Mouse (Mus musculus) cerebellum, adult 2 months (tissue): ENCODE measurements around the gene Cwc25. TPM values are rescaled to one million over a fixed set of nuclear protein-coding genes. Genes with fewer than 3 reads are reported as not detected.

Experiments
- DNase-seq, 2 experiments: peaks; one replicate each; pipeline ENCODE4 v3.0.0; 2021
- H3K27ac ChIP-seq: fragments of 200-500 bp; 2 replicates; pipeline ENCODE4 v1.5.1; 2012; ENCODE audit warnings: low read length, control low read depth, inconsistent platforms; ENCODE audit not compliant: insufficient read depth
- H3K27me3 ChIP-seq: fragments of 200-500 bp; 2 replicates; pipeline ENCODE4 v1.6.1; 2012; ENCODE audit warnings: inconsistent platforms, mild to moderate bottlenecking, low read length, moderate library complexity; ENCODE audit not compliant: control insufficient read depth, insufficient read depth
- H3K4me1 ChIP-seq: fragments of 200-500 bp; 2 replicates; pipeline ENCODE4 v1.6.1; 2011; ENCODE audit warnings: low read length; ENCODE audit not compliant: control insufficient read depth, insufficient read depth
- H3K4me3 ChIP-seq: fragments of 200-500 bp; replicated peaks from 2 replicates; pipeline ENCODE3; 2011; ENCODE audit warnings: mild to moderate bottlenecking, low read depth, low read length, control low read depth; ENCODE audit not compliant: insufficient read depth
- CTCF ChIP-seq: fragments of 200-500 bp; IDR thresholded peaks from 2 replicates; pipeline ENCODE4 v1.5.1; 2011; ENCODE audit warnings: low read depth, mild to moderate bottlenecking, control low read depth, low read length, moderate library complexity, borderline replicate concordance; ENCODE audit not compliant: insufficient read depth
- POLR2A ChIP-seq: fragments of 200-500 bp; IDR thresholded peaks from 2 replicates; pipeline ENCODE4 v1.6.1; 2011; ENCODE audit warnings: low read length, control low read depth, borderline replicate concordance; ENCODE audit not compliant: insufficient read depth
- WGBS: fragments of 180-500 bp; shearing (Covaris S2); methylation state at CpG from one replicate; pipeline ENCODE4 v1.1.7; 2018; 5-methylcytosine and 5-hydroxymethylcytosine counted together
- polyA plus RNA-seq: library from polyadenylated mRNA; depleted of rRNA; stranded (reverse); fragments of >200 nt; gene quantifications from 2 replicates; pipeline ENCODE4 v1.2.3, GENCODE M21; 2012; rRNA removed

Cwc25 gene
- polyA plus RNA-seq, 1 experiment, result 17.7 TPM

- no peak for TF ChIP-seq POLR2A
- no peak for TF ChIP-seq CTCF
- Histone ChIP-seq H3K4me3 (peak overlapping the region; percentile 92), H3K4me1 (peaks cover 13% of the 10 kb centered on the region), H3K27me3 (no peaks in the 10 kb centered on the region), H3K27ac (no peak overlapping the region)
- WGBS, result 9% methylated on average over 14 of the region's 14 CpGs
- no peak for DNase-seq
Observed at GRCm38 (mm10) chr11:97697891-97698529, 68.3 kb downstream of the Cwc25 start.

- 61% methylated on average over 11 of the region's 11 CpGs for WGBS
- peaks cover 13% of the 10 kb centered on the region for H3K4me1 ChIP-seq
Observed at GRCm38 (mm10) chr11:97697199-97697890, 69.0 kb downstream of the Cwc25 start.

GRCm38 (mm10) chr11:97696669-97697068 lies 69.7 kb downstream of the Cwc25 start:
- peaks cover 13% of the 10 kb centered on the region for H3K4me1 ChIP-seq
- H3K4me3 ChIP-seq, result no peak overlapping the region
- 83% methylated on average over 8 of the region's 8 CpGs for WGBS

More at GRCm38 (mm10) chr11:97697199-97697890, 69.0 kb downstream of the Cwc25 start:
- H3K4me3 ChIP-seq, result no peak overlapping the region
- no peak for TF ChIP-seq POLR2A
- TF ChIP-seq CTCF, result no peak
- no peaks in the 10 kb centered on the region for H3K27me3 ChIP-seq
- no peak overlapping the region for H3K27ac ChIP-seq
- no peak for DNase-seq

GRCm38 (mm10) chr11:97695712-97696401 lies 70.5 kb downstream of the Cwc25 start:
- Histone ChIP-seq H3K27me3 (no peaks in the 10 kb centered on the region), H3K4me1 (peaks cover 13% of the 10 kb centered on the region), H3K4me3 (no peak overlapping the region), H3K27ac (no peak overlapping the region)
- TF ChIP-seq POLR2A (no peak), CTCF (no peak)
- no peak for DNase-seq
- WGBS, result 40% methylated on average over 9 of the region's 9 CpGs

More at GRCm38 (mm10) chr11:97696669-97697068, 69.7 kb downstream of the Cwc25 start:
- Histone ChIP-seq H3K27ac (no peak overlapping the region), H3K27me3 (no peaks in the 10 kb centered on the region)
- no peak for DNase-seq
- TF ChIP-seq POLR2A, result no peak

Other genes starting within 250 kb of the Cwc25 start
- 127 and 142 TPM in 2 replicates for gene Srcin1, start 190.4 kb downstream of the Cwc25 start, polyA plus RNA-seq
- gene Epop, start 136.9 kb downstream of the Cwc25 start, polyA plus RNA-seq, result 4.1 and 5.4 TPM in 2 replicates
- gene Mllt6, start 103.1 kb downstream of the Cwc25 start, polyA plus RNA-seq, result 68.4 and 69.3 TPM in 2 replicates
- gene Cisd3, start 80.7 kb downstream of the Cwc25 start, polyA plus RNA-seq, result 70.2 and 72.2 TPM in 2 replicates
- gene Pcgf2, start 66.1 kb downstream of the Cwc25 start, polyA plus RNA-seq, result 54.3 and 59.5 TPM in 2 replicates
- 291 and 295 TPM in 2 replicates for gene Psmb3, start 63.2 kb downstream of the Cwc25 start, polyA plus RNA-seq
- 47.4 and 49.5 TPM in 2 replicates for gene Pip4k2b, start 21.9 kb downstream of the Cwc25 start, polyA plus RNA-seq
- gene 1700001P01Rik, start 9.4 kb upstream of the Cwc25 start, polyA plus RNA-seq, result 0.80 and 0.81 TPM in 2 replicates
- 234 and 281 TPM in 2 replicates for gene Rpl23, start 15.9 kb upstream of the Cwc25 start, polyA plus RNA-seq
- gene Lasp1, start 32.4 kb upstream of the Cwc25 start, polyA plus RNA-seq, result 74.9 and 78.5 TPM in 2 replicates
- gene B230217C12Rik, start 74.2 kb upstream of the Cwc25 start, polyA plus RNA-seq, result 117 TPM in 2 replicates
- gene Fbxo47, start 117.6 kb upstream of the Cwc25 start, polyA plus RNA-seq, result 0.98 and 1.1 TPM in 2 replicates
- 46.2 and 51.5 TPM in 2 replicates for gene Plxdc1, start 219.9 kb upstream of the Cwc25 start, polyA plus RNA-seq
- gene Arl5c, start 229.6 kb upstream of the Cwc25 start, polyA plus RNA-seq, result 2.0 and 2.2 TPM in 2 replicates